Mouse (Mus musculus) CH12.LX (cell line): Measurements from ENCODE around the gene Samd7. TPM values are rescaled to one million over a fixed set of nuclear protein-coding genes. Genes with fewer than 3 reads are reported as not detected.

Source experiments
- DNase-seq: peaks from one replicate; pipeline ENCODE4 v3.0.0-alpha.2; 2013; ENCODE audit errors: extremely low read depth
- H3K27ac ChIP-seq: 2 replicates; pipeline ENCODE4 v1.5.1; 2012; ENCODE audit warnings: low read depth, mild to moderate bottlenecking, control low read depth, moderate library complexity; ENCODE audit not compliant: insufficient read depth
- H3K27me3 ChIP-seq: replicated peaks from 2 replicates; pipeline ENCODE3; 2012; ENCODE audit warnings: inconsistent platforms
- H3K36me3 ChIP-seq, 2 experiments: replicated peaks in 1 of 2; 2 replicates each; pipeline versions ENCODE3 to v1.6.1; 2012; ENCODE audit warnings: inconsistent platforms in 1 of 2, low read length in 1 of 2, mild to moderate bottlenecking in 1 of 2, mixed read lengths in 1 of 2, moderate library complexity in 1 of 2; ENCODE audit not compliant: control insufficient read depth in 1 of 2, insufficient read depth in 1 of 2
- H3K4me1 ChIP-seq, 2 experiments: 2 replicates each; pipeline ENCODE4 v1.6.1; 2012; ENCODE audit warnings: inconsistent platforms in 1 of 2, moderate library complexity in 1 of 2; ENCODE audit not compliant: insufficient read depth in 2 of 2, control insufficient read depth in 1 of 2
- H3K4me2 ChIP-seq: 2 replicates; pipeline ENCODE4 v1.6.1; 2012; ENCODE audit warnings: low read depth, mild to moderate bottlenecking, control low read depth; ENCODE audit not compliant: poor library complexity, insufficient read depth, severe bottlenecking
- H3K4me3 ChIP-seq, 3 experiments: fragments of 150-350 bp in 1 of 3; sonication (generic) in 1 of 3; replicated peaks in 1 of 3; 2 replicates each; pipeline versions ENCODE3 to v1.5.1; 2011 to 2012; ENCODE audit warnings: low read depth in 2 of 3, low read length in 2 of 3, mild to moderate bottlenecking in 2 of 3, moderate library complexity in 2 of 3, control low read depth in 1 of 3, improper control_type of control experiment in 1 of 3, inconsistent platforms in 1 of 3, mixed read lengths in 1 of 3; ENCODE audit not compliant: poor library complexity in 1 of 3
- H3K79me2 ChIP-seq: replicated peaks from 2 replicates; pipeline ENCODE4 v1.6.1; 2012; ENCODE audit warnings: mild to moderate bottlenecking, moderate library complexity; ENCODE audit not compliant: control insufficient read depth, poor library complexity, insufficient read depth, severe bottlenecking; ENCODE audit errors: extremely low read depth
- H3K9ac ChIP-seq: 2 replicates; pipeline ENCODE4 v1.6.1; 2012; ENCODE audit warnings: low read depth, mild to moderate bottlenecking, control low read depth, moderate library complexity; ENCODE audit not compliant: insufficient read depth
- H3K9me3 ChIP-seq: replicated peaks from 2 replicates; pipeline ENCODE3; 2012; ENCODE audit warnings: low read length, inconsistent platforms, mixed read lengths
- BHLHE40 ChIP-seq: IDR thresholded peaks from 2 replicates; pipeline ENCODE4 v1.6.1; 2011; ENCODE audit warnings: mild to moderate bottlenecking, low read depth, low read length, improper control_type of control experiment
- CTCF ChIP-seq, 2 experiments: IDR thresholded peaks in 1 of 2; conservative IDR thresholded peaks in 1 of 2; 2 replicates each; pipeline ENCODE4 v1.5.1; 2011 to 2012; ENCODE audit warnings: low read depth in 2 of 2, low read length in 2 of 2, improper control_type of control experiment in 1 of 2, inconsistent platforms in 1 of 2, mild to moderate bottlenecking in 1 of 2, moderate library complexity in 1 of 2
- E2F4 ChIP-seq: IDR thresholded peaks from 2 replicates; pipeline ENCODE4 v1.6.1; 2011; ENCODE audit warnings: low read depth, low read length, improper control_type of control experiment; ENCODE audit not compliant: insufficient replicate concordance
- ELF1 ChIP-seq: IDR thresholded peaks from 2 replicates; pipeline ENCODE4 v1.6.1; 2014; ENCODE audit warnings: low read depth, mild to moderate bottlenecking, inconsistent platforms, low read length, improper control_type of control experiment
- EP300 ChIP-seq: IDR thresholded peaks from 2 replicates; pipeline ENCODE4 v1.6.1; 2011; ENCODE audit warnings: low read length, improper control_type of control experiment
- ETS1 ChIP-seq: conservative IDR thresholded peaks from 2 replicates; pipeline ENCODE4 v1.6.1; 2012; ENCODE audit warnings: low read depth, mild to moderate bottlenecking, inconsistent platforms, low read length, improper control_type of control experiment, moderate library complexity
- IRF4 ChIP-seq: IDR thresholded peaks from 2 replicates; pipeline ENCODE4 v1.6.1; 2014; ENCODE audit warnings: low read depth, mild to moderate bottlenecking, inconsistent platforms, low read length, improper control_type of control experiment
- JUN ChIP-seq: IDR thresholded peaks from 2 replicates; pipeline ENCODE4 v1.6.1; 2011; ENCODE audit warnings: low read depth, mild to moderate bottlenecking, low read length, improper control_type of control experiment, moderate library complexity; ENCODE audit not compliant: insufficient read depth
- MEF2A ChIP-seq: IDR thresholded peaks from 2 replicates; pipeline ENCODE4 v1.6.1; 2014; ENCODE audit warnings: low read depth, mild to moderate bottlenecking, inconsistent platforms, low read length, improper control_type of control experiment, borderline replicate concordance
- MXI1 ChIP-seq: IDR thresholded peaks from 2 replicates; pipeline ENCODE4 v1.6.1; 2011; ENCODE audit warnings: mild to moderate bottlenecking, low read depth, low read length, improper control_type of control experiment
- MYC ChIP-seq: IDR thresholded peaks from 2 replicates; pipeline ENCODE4 v1.6.1; 2011; ENCODE audit warnings: low read depth, mild to moderate bottlenecking, improper control_type of control experiment, low read length
- NELFE ChIP-seq: IDR thresholded peaks from 2 replicates; pipeline ENCODE4 v1.6.1; 2011; ENCODE audit warnings: low read depth, low read length, improper control_type of control experiment
- POLR2A ChIP-seq: IDR thresholded peaks from 2 replicates; pipeline ENCODE4 v1.6.1; 2011; ENCODE audit warnings: low read depth, mild to moderate bottlenecking, improper control_type of control experiment, low read length
- TCF12 ChIP-seq: IDR thresholded peaks from 2 replicates; pipeline ENCODE4 v1.6.1; 2014; ENCODE audit warnings: low read depth, mild to moderate bottlenecking, inconsistent platforms, low read length, improper control_type of control experiment
- USF1 ChIP-seq: IDR thresholded peaks from 2 replicates; pipeline ENCODE4 v1.6.1; 2014; ENCODE audit warnings: low read depth, mild to moderate bottlenecking, inconsistent platforms, low read length, improper control_type of control experiment
- ZMIZ1 ChIP-seq: IDR thresholded peaks from 2 replicates; pipeline ENCODE4 v1.6.1; 2012; ENCODE audit warnings: low read depth, mild to moderate bottlenecking, inconsistent platforms, low read length, improper control_type of control experiment
- ZNF384 ChIP-seq: IDR thresholded peaks from 2 replicates; pipeline ENCODE4 v1.6.1; 2012; ENCODE audit warnings: low read depth, low read length, improper control_type of control experiment, inconsistent platforms
- dilution Hi-C: fragments of 300-500 bp; cut with MboI; formaldehyde crosslinking; loops from 2 replicates; pipeline ENCODE4 v1.14.3; 2020; ENCODE audit warnings: low sequenced_read_pairs; ENCODE audit not compliant: extremely low pct_unique_long_range_greater_than_20kb, extremely low pct_ligation_motif_present
- in situ Hi-C: fragments of 300-500 bp; cut with MboI; formaldehyde crosslinking; loops from 3 replicates; pipeline ENCODE4 v1.14.3; 2019; ENCODE audit warnings: low sequenced_read_pairs, low pct_ligation_motif_present, low pct_unique_long_range_greater_than_20kb, mixed read lengths
- polyA plus RNA-seq: library from polyadenylated mRNA; unstranded; fragments of >175 nt; gene quantifications from 2 replicates; pipeline ENCODE4 v1.2.1, GENCODE M21; 2012; ENCODE audit warnings: low read depth; ENCODE audit not compliant: insufficient read length
- total RNA-seq, 2 experiments: library from RNA; depleted of rRNA; stranded (reverse); fragments of 300-350 nt in 1 of 2; fragments of >200 nt in 1 of 2; gene quantifications; 2 replicates each; pipeline ENCODE4 v1.2.3; 2012 to 2014

The Samd7 gene
- total and polyA plus RNA-seq, 3 experiments = not detected

GRCm38 (mm10) chr3:30710191-30710590, 35.9 kb upstream of the Samd7 start:
- in situ Hi-C loops (no loop called here), dilution Hi-C loops (no loop called here)
- Histone ChIP-seq H3K4me1 (no peaks in the 10 kb centered on the region), H3K9me3 (no peaks in the 10 kb centered on the region), H3K4me3 (no peak overlapping the region), H3K27ac (no peak overlapping the region), H3K27me3 (no peaks in the 10 kb centered on the region), H3K79me2 (no peaks in the 10 kb centered on the region), H3K9ac (no peak overlapping the region), H3K36me3 (no peaks in the 10 kb centered on the region), H3K4me2 (no peak overlapping the region)
- no peak for DNase-seq
- TF ChIP-seq MYC (no peak), IRF4 (no peak), JUN (no peak), E2F4 (no peak), MEF2A (no peak), ZMIZ1 (no peak)

GRCm38 (mm10) chr3:30713334-30713733, 32.8 kb upstream of the Samd7 start:
- no peaks in the 10 kb centered on the region for H3K36me3 ChIP-seq
- no peaks in the 10 kb centered on the region for H3K27me3 ChIP-seq
- no peaks in the 10 kb centered on the region for H3K79me2 ChIP-seq
- no peak overlapping the region for H3K27ac ChIP-seq
- TF ChIP-seq EP300 (no peak), NELFE (no peak), POLR2A (no peak), USF1 (no peak), ETS1 (no peak), TCF12 (no peak), JUN (no peak), BHLHE40 (no peak), MXI1 (no peak), MEF2A (no peak), CTCF (conservative IDR thresholded peaks at IDR 0.05 in 1 of 2, IDR thresholded peaks at IDR 0.05 in 1 of 2; ENCODE audit: low read depth in 2 of 2, low read length in 2 of 2) (no peak; a peak in 2 of 4 replicates), ELF1 (no peak), ZNF384 (no peak)
- TF ChIP-seq, all 38 proteins: peak for 0
- in situ Hi-C loops (no loop called here), dilution Hi-C loops (no loop called here)
- no peaks in the 10 kb centered on the region for H3K4me1 ChIP-seq
- H3K4me3 ChIP-seq = no peak overlapping the region
- DNase-seq = no peak
- no peak overlapping the region for H3K9ac ChIP-seq
- H3K4me2 ChIP-seq = no peak overlapping the region
- H3K9me3 ChIP-seq = no peaks in the 10 kb centered on the region
